Mouse (Mus musculus): ENCODE measurements at regions not wholly inside any gene's neighbourhood (a gene's known extent, or its start where the extent isn't known, plus 50 kb on each side); places are given as distances from the start of the nearest gene placed in this dataset.

GRCm38 (mm10) chr10:97312978-97313377 is 166.4 kb upstream of the Dcn start:
- TF ChIP-seq EP300 (IDR thresholded peaks at IDR 0.05; ENCODE audit: low read depth) (no peak), CTCF (IDR thresholded peaks at IDR 0.05; ENCODE audit: low read depth) (peak; percentile 90)

Measured in liver, embryonic 14.5 days (tissue).